Mouse (Mus musculus) G1E (cell line): ENCODE measurements around the gene Tnfrsf18. TPM values are rescaled to one million over a fixed set of nuclear protein-coding genes. Genes with fewer than 3 reads are reported as not detected.
A peak's percentile ranks its signal among the peaks of the same experiment; 100 is the strongest.

Experiments
- ATAC-seq: 2 replicates; pipeline ENCODE4 v1.8.0; 2016; ENCODE audit warnings: mild to moderate bottlenecking; ENCODE audit not compliant: insufficient number of reproducible peaks, poor library complexity, low FRiP score, severe bottlenecking; ENCODE audit errors: extremely low read depth
- DNase-seq: peaks from one replicate; pipeline ENCODE4 v3.0.0; 2012; ENCODE audit warnings: low spot score
- H3K27me3 ChIP-seq: 2 replicates; pipeline ENCODE4 v1.6.1; 2012; ENCODE audit warnings: mild to moderate bottlenecking, low read length, inconsistent platforms; ENCODE audit not compliant: insufficient read depth
- H3K36me3 ChIP-seq: replicated peaks from 2 replicates; pipeline ENCODE3; 2012; ENCODE audit warnings: mild to moderate bottlenecking, inconsistent platforms
- H3K4me1 ChIP-seq: 2 replicates; pipeline ENCODE4 v1.6.1; 2012; ENCODE audit warnings: low read depth, low read length, inconsistent platforms, mixed read lengths; ENCODE audit not compliant: insufficient read depth
- H3K4me3 ChIP-seq: 2 replicates; pipeline ENCODE4 v1.5.1; 2012; ENCODE audit warnings: low read depth, mild to moderate bottlenecking, inconsistent platforms, low read length, moderate library complexity, mixed read lengths
- H3K9me3 ChIP-seq: replicated peaks from 2 replicates; pipeline ENCODE4 v1.6.1; 2012; ENCODE audit warnings: inconsistent platforms
- CTCF ChIP-seq: IDR thresholded peaks from 2 replicates; pipeline ENCODE4 v1.5.1; 2012; ENCODE audit warnings: low read depth, low read length, inconsistent platforms, mixed read lengths
- GATA1 ChIP-seq: IDR thresholded peaks from 2 replicates; pipeline ENCODE4 v1.6.1; 2012; ENCODE audit warnings: borderline replicate concordance, low read length, inconsistent platforms, mixed read lengths
- GATA2 ChIP-seq: IDR thresholded peaks from 2 replicates; pipeline ENCODE4 v1.6.1; 2012; ENCODE audit warnings: low read depth, low read length, inconsistent platforms, borderline replicate concordance
- POLR2AphosphoS5 ChIP-seq: IDR thresholded peaks from 2 replicates; pipeline ENCODE4 v1.6.1; 2012; ENCODE audit warnings: low read depth, low read length, inconsistent platforms; ENCODE audit not compliant: insufficient replicate concordance
- TAL1 ChIP-seq: conservative IDR thresholded peaks from 2 replicates; pipeline ENCODE4 v1.6.1; 2012; ENCODE audit warnings: low read depth, low read length, inconsistent platforms, mixed read lengths
- polyA plus RNA-seq: library from polyadenylated mRNA; stranded (reverse); fragments of >175 nt; gene quantifications from 2 replicates; pipeline ENCODE4 v1.2.3, GENCODE M21; 2012
- total RNA-seq, 2 experiments: library from RNA; stranded (forward) in 1 of 2; stranded (reverse) in 1 of 2; fragments of 200-1000 nt in 1 of 2; fragments of >200 nt in 1 of 2; fragmentation: Nextera tagmentation in 1 of 2; gene quantifications; 2 replicates each; pipeline ENCODE4 v1.2.3; 2014 to 2017

Tnfrsf18 gene
- total and polyA plus RNA-seq, 3 experiments, result 0.22 TPM; not detected in 2

- no peak for DNase-seq
- ATAC-seq, result 0 out of 2 replicates have a peak, but pooled peaks have one; percentile 8
- Histone ChIP-seq H3K4me1 (peaks cover 15% of the 10 kb centered on the region), H3K9me3 (no peaks in the 10 kb centered on the region), H3K4me3 (no peak overlapping the region), H3K36me3 (no peaks in the 10 kb centered on the region), H3K27me3 (peaks cover 30% of the 10 kb centered on the region)
- no peak for TF ChIP-seq GATA2
- no peak for TF ChIP-seq CTCF
- no peak for TF ChIP-seq GATA1
- TF ChIP-seq TAL1, result no peak
- TF ChIP-seq POLR2AphosphoS5, result no peak
Measured at GRCm38 (mm10) chr4:156031593-156032391, 5.8 kb downstream of the Tnfrsf18 start.

- H3K27me3 ChIP-seq, result peaks cover 30% of the 10 kb centered on the region
- H3K4me3 ChIP-seq, result no peak overlapping the region
- ATAC-seq (no peak), DNase-seq (no peak)
- no peaks in the 10 kb centered on the region for H3K9me3 ChIP-seq
- no peaks in the 10 kb centered on the region for H3K36me3 ChIP-seq
- H3K4me1 ChIP-seq, result peaks cover 15% of the 10 kb centered on the region
- TF ChIP-seq GATA1 (no peak), GATA2 (no peak), TAL1 (no peak), POLR2AphosphoS5 (no peak), CTCF (no peak)
Measured at GRCm38 (mm10) chr4:156032856-156033255, 6.9 kb downstream of the Tnfrsf18 start.

- DNase-seq, result peak; percentile 21
- H3K4me1 ChIP-seq, result peaks cover 15% of the 10 kb centered on the region
- H3K36me3 ChIP-seq, result no peaks in the 10 kb centered on the region
Measured at GRCm38 (mm10) chr4:156033476-156034119, 7.6 kb downstream of the Tnfrsf18 start.

GRCm38 (mm10) chr4:156034301-156034700 lies 8.3 kb downstream of the Tnfrsf18 start:
- Histone ChIP-seq H3K36me3 (no peaks in the 10 kb centered on the region), H3K27me3 (peaks cover 30% of the 10 kb centered on the region), H3K9me3 (no peaks in the 10 kb centered on the region), H3K4me1 (peaks cover 15% of the 10 kb centered on the region), H3K4me3 (no peak overlapping the region)
- DNase-seq (no peak), ATAC-seq (no peak)
- TF ChIP-seq GATA1 (no peak), CTCF (no peak), POLR2AphosphoS5 (no peak), TAL1 (no peak), GATA2 (no peak)

More at GRCm38 (mm10) chr4:156033476-156034119, 7.6 kb downstream of the Tnfrsf18 start:
- TF ChIP-seq CTCF (peak; percentile 38; the same call in 1 of the 2 replicates), POLR2AphosphoS5 (no peak)
- H3K9me3 ChIP-seq, result no peaks in the 10 kb centered on the region
- H3K4me3 ChIP-seq, result no peak overlapping the region
- peaks cover 30% of the 10 kb centered on the region for H3K27me3 ChIP-seq
- ATAC-seq, result peak; percentile 34; the same call in 1 of the 2 replicates

DNA sequence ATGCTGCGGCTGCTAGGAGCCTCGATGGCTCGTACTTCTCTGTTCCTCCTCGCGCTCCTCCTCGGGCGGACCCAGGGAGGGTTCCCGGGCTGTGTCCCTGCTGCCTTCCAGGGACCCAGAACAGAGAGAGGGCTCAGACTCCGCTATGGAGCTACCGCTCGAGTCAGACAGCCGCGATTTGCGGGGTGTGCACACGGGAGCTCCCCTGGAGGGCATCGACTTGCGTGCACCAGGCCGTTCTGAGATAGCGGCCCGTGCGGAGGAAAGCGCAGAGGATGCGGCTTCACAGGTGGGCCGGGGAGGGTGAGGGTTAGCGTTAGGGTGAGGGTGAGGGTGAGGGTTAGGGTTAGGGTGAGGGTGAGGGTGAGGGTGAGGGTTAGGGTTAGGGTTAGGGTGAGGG lies 8.9 kb downstream of the Tnfrsf18 start:
- TF ChIP-seq CTCF (no peak), GATA2 (no peak), POLR2AphosphoS5 (no peak), TAL1 (no peak), GATA1 (no peak)
- no peak for ATAC-seq
- no peaks in the 10 kb centered on the region for H3K9me3 ChIP-seq
- no peak for DNase-seq
- peaks cover 30% of the 10 kb centered on the region for H3K27me3 ChIP-seq
- no peaks in the 10 kb centered on the region for H3K36me3 ChIP-seq
- peaks cover 15% of the 10 kb centered on the region for H3K4me1 ChIP-seq
- no peak overlapping the region for H3K4me3 ChIP-seq

DNA sequence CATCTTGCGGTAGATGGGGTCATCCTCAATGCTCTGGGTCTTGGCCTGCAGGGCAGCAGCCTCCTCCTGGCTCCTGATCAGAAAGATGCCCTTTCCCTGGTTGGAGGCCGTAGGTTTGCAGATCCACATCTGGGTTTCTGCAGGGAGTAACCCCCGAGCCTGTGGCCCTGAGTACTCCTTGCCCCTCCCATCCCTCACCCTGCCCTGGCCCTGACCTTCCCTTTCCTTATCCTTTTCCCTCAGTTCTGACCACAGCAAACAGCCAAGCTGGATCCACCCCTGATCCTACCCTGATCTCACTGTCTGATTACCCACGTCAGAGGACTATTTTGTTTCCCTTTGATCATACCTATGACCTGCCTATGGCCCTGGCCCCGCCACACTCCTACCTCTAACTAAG lies 18.8 kb downstream of the Tnfrsf18 start:
- TF ChIP-seq POLR2AphosphoS5 (no peak), GATA1 (no peak), CTCF (no peak), GATA2 (no peak), TAL1 (no peak)
- DNase-seq, result no peak
- Histone ChIP-seq H3K36me3 (no peaks in the 10 kb centered on the region), H3K9me3 (no peaks in the 10 kb centered on the region), H3K27me3 (peaks cover 19% of the 10 kb centered on the region), H3K4me3 (no peak overlapping the region), H3K4me1 (no peaks in the 10 kb centered on the region; the same call in 1 of the 2 replicates)
- ATAC-seq, result no peak
